8 mouse cellular contexts compared by ENCODE assay signal in the genomic region with DNA sequence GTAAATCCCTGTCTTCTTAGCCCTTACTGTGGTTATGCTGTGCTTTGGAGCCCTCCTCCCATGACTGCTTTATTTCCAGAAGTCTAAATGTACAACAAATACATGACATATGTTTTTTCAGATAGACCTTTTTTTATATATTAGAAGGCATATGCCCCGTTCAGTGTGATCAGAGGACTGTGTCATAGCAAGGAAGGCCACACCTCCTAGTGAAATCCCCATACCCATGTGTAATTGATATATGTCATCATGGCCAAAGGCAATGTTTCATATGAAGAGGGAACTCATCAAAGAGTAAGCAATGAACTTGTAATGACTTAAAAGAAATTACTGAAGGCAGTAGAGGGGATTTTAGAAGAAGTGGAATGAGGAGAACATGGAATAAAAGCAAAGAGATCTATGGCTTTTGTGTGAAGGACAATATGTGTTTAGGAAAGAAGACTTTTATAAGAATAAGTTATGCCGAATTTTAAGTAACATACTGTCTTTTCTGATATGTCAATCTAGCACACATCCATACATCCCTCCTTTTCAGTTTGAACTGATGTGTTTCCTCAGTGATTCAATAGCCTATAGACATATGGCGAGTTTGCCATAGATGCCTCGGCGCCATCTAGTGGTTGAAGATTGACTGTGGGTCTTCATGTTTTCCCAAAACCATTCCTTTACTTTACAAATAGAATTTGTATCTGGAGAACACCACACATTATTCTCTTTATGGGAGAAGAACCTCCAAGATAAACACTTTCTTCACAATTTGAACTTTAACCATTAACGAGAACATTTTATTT.
A peak's percentile ranks its signal among the peaks of the same experiment; 100 is the strongest.
DNase-seq lines count a peak whose midpoint lies in the region; ATAC-seq lines count a peak whose summit lies in the region.

No protein-coding gene starts in this region.

- no peaks in the 10 kb centered on the region for H3K27me3 ChIP-seq in kidney, embryonic 15.5 days
- no peaks in the 10 kb centered on the region for H3K27me3 ChIP-seq in hindbrain, embryonic 14.5 days (ENCODE audit: control insufficient read depth, insufficient read depth, low read length)

- no peak overlapping the region for H3K9ac ChIP-seq in kidney, embryonic 15.5 days
- H3K9ac ChIP-seq in hindbrain, embryonic 14.5 days = no peak overlapping the region

- DNase-seq in kidney, adult 18-20 months = peak; percentile 39
- peak; percentile 15 to 33 for DNase-seq in adrenal gland, adult 18-20 months (ENCODE audit: low spot score in 2 of 2)
- peak; percentile 60 for DNase-seq in embryo, embryonic 9.5 days (ENCODE audit: extremely low spot score)
- peak; percentile 87 for DNase-seq in hindbrain, embryonic 14.5 days (ENCODE audit: low spot score)
- peak; percentile 10 to 32 for DNase-seq in left cerebral cortex, postnatal 10 days (ENCODE audit: extremely low spot score in 1 of 2, low spot score in 2 of 2)
- peak; percentile 30 for DNase-seq in naive thymus-derived CD4-positive, alpha-beta T cell, adult 2 months (ENCODE audit: low read depth)
- peak; percentile 15 for DNase-seq in yolk sac, embryonic 10.5 days (ENCODE audit: low spot score)

- H3K4me2 ChIP-seq in kidney, embryonic 15.5 days = no peak overlapping the region
- H3K4me2 ChIP-seq in hindbrain, embryonic 14.5 days (replicated peaks) = no peak overlapping the region

- H3K27ac ChIP-seq in kidney, embryonic 15.5 days = no peak overlapping the region
- H3K27ac ChIP-seq in hindbrain, embryonic 14.5 days = no peak overlapping the region

- WGBS in kidney, embryonic 15.5 days = 13% methylated on average over 6 of the region's 6 CpGs
- WGBS in hindbrain, embryonic 14.5 days = 15% methylated on average over 6 of the region's 6 CpGs

- ATAC-seq in kidney, embryonic 15.5 days (replicated peaks; ENCODE audit: low FRiP score) = no peak
- no peak for ATAC-seq in hindbrain, embryonic 14.5 days (ENCODE audit: low FRiP score)

- intact Hi-C loops in left cerebral cortex, postnatal 10 days (cut with DNase I) = loop anchor here (5.0 kb wide), 1 partner anchor 738 kb away; no protein-coding TSS in a partner anchor

- H3K9me3 ChIP-seq in kidney, embryonic 15.5 days (replicated peaks) = no peaks in the 10 kb centered on the region
- no peaks in the 10 kb centered on the region for H3K9me3 ChIP-seq in hindbrain, embryonic 14.5 days (ENCODE audit: control insufficient read depth, low read length)

- no peaks in the 10 kb centered on the region for H3K36me3 ChIP-seq in kidney, embryonic 15.5 days
- H3K36me3 ChIP-seq in hindbrain, embryonic 14.5 days (replicated peaks; ENCODE audit: control insufficient read depth, insufficient read depth) = no peaks in the 10 kb centered on the region

- H3K4me3 ChIP-seq in kidney, embryonic 15.5 days (replicated peaks) = no peak overlapping the region
- no peak overlapping the region for H3K4me3 ChIP-seq in hindbrain, embryonic 14.5 days (replicated peaks; ENCODE audit: low read length)

- no peaks in the 10 kb centered on the region for H3K4me1 ChIP-seq in kidney, embryonic 15.5 days
- H3K4me1 ChIP-seq in hindbrain, embryonic 14.5 days (replicated peaks; ENCODE audit: control insufficient read depth, insufficient read depth, low read length) = peaks cover 3% of the 10 kb centered on the region; the same call in 1 of the 2 replicates

Comparison
In these comparisons a context has a peak if more than half of its experiments do, and no peak if none do; other contexts are left out.
1. DNase-seq: peak in every context shown above with its lines; median percentile 87 in hindbrain, embryonic 14.5 days; 60 in embryo, embryonic 9.5 days; 39 in kidney, adult 18-20 months; 30 in naive thymus-derived CD4-positive, alpha-beta T cell, adult 2 months; 24 in adrenal gland, adult 18-20 months; 21 in left cerebral cortex, postnatal 10 days; 15 in yolk sac, embryonic 10.5 days.